Mouse (Mus musculus): ENCODE results near the gene Cldn34c4. TPM values are rescaled to one million over a fixed set of nuclear protein-coding genes. Genes with fewer than 3 reads are reported as not detected.

Cldn34c4 gene
- not detected for total RNA-seq (2021)

DNA sequence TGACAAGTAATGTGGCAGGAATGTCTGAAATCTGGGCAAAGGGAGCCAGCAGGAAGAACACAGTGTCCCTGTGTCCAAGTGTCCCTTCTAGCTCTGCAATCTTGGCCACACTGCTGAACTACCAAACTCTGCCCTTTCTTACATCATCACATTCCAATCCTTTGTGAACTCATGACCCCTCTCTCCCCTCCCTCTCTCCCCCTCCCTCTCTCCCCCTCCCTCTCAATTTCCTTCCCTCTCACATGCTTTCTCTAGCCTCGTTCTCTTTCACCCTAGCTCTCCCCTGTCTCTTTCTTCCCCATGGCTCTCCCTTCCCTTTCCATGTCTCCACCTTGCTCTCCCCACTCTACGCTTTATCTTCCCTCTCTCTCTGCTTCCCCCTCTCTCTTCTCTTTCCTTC lies at the start of gene Cldn34c4:
Cldn34c4 (minus strand) TSS at position 101 of the 400 bp plus-strand sequence.
- intact Hi-C loops (cut with DNase I) = no loop called here
- no peak for DNase-seq

DNA sequence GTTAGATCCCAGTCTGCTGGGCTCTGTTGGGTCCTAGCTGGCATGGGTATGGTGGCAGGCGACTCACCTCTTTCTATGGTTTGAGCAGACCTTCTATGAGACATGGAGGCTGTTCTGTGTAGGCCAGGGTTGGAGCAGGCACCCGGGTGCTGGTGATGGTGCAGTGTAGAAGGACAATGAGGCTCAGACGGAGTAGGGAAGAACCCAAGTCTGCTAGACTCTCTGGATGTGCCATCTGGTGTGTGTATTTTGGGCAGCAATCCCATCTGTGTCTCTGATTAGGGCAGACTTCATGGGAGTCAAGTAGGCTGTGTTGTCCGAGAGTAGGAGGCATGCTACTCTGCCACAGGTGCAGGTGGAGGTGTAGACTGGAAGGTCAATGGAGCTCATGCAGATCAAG lies 10.7 kb upstream of the Cldn34c4 start:
- no peak for DNase-seq
- intact Hi-C loops (cut with DNase I) = no loop called here
